Mouse (Mus musculus): ENCODE results near the gene Trim38.

- no peak for TF ChIP-seq TCF3 (IDR thresholded peaks at IDR 0.05; ENCODE audit: insufficient read length, low read depth)
- no peak for TF ChIP-seq POLR2A (IDR thresholded peaks at IDR 0.05; ENCODE audit: insufficient read length, low read depth)
- TF ChIP-seq USF1 (IDR thresholded peaks at IDR 0.05; ENCODE audit: low read depth) = no peak
- TF ChIP-seq CEBPB (IDR thresholded peaks at IDR 0.05; ENCODE audit: insufficient read depth, poor library complexity, severe bottlenecking) = no peak
- no peak for TF ChIP-seq POLR2AphosphoS2 (IDR thresholded peaks at IDR 0.05; ENCODE audit: insufficient read length, low read depth)
Observed at GRCm38 (mm10) chr13:23740256-23740840, 29.4 kb upstream of the Trim38 start.

Measured in myocyte (in vitro differentiated cells).